Mouse (Mus musculus) T-helper 2 cell (primary cell): ENCODE data around the gene Zmynd15.

Experiments
- in situ Hi-C: fragments of 300-600 bp; cut with MboI, MseI; formaldehyde crosslinking; loops from one replicate; pipeline ENCODE4 v1.15.1; 2025; ENCODE audit warnings: high pct_unique_total_duplicates

Zmynd15 gene

DNA sequence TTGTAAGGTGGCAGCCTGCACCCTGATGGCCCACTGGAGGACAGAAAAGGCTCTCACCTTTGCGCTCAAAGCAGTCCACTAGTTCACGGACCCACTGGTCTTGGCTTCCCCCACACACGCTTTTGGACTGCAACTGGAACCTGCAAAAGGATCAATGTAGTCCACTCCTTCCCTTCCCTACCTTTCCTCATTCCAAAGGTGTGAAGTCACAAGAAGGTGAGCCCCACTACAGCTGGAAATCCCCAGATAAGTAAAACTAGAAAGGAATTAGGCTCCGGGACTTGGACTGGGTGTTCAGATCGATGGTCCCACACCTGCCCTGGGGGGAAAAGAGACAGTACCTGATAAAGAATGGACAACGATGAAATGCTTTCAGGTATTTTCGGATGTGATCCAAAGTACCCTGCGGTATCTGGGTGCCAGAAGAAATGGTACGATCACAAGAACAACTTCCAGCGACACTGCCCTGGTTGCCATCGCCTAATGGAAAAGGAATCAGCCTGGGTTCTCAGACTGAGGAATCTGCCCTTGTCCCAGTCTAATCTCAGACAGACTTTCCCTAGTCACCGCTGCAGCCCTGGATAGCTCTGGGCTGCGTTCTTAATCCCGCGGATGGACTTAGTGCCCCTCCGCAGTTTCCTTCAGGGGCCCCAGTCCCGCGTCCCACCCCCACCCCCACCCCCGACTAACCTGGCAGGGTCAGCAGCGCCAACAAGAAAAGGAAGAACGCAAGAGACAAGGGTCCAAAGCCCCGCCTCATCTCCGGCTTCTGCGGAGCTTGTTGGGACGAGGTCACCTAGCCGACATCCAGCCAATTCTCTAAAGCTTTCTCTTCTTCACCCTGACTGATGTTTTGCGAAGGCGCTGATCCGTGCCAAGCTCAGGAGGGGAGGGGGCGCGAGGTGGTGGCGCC lies at the start of gene Zmynd15:
Zmynd15 (plus strand) TSS at position 746 of the 913 bp plus-strand sequence.
- in situ Hi-C loops: no loop called here

DNA sequence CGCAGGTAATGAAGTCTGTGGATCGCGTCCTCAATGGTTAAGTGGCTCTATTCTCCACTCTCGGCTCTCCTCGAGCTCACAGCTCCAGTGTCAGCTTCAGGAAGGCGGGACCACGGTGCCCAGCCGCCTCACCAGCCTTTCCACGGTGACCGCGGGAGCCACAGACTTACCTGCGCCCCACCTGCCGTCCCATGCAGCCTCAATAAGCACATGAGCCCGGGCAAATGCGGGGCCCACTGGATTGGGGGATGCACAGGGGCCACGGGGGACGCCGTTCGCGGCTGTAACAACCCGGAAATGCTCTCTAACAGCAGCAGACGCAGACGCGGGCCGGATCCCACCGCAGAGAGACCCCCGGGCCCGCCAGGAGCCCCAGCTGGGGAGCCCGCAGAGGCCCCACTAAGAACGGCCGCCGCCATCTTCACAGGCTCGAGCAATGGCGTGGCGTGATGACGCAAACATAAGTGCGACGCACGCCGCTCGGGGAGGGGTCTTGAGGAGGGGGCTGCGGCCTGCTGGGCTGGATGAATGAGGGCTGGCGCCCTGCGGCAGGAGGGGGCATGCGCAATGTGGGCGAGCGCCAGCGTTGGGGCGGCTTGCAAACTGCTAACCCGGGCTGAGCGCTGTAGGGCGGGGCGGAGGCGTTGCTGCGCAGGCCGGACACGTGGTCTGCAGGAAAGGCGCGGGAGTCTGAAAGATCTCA lies 49.5 kb upstream of the Zmynd15 start, which contains the start of gene Pelp1:
Pelp1 (minus strand) TSS at position 438 of the 703 bp plus-strand sequence.
- in situ Hi-C loops: loop anchor here (5.0 kb wide), 2 partner anchors 98 to 198 kb away; partner anchors contain the start of gene Tm4sf5

DNA sequence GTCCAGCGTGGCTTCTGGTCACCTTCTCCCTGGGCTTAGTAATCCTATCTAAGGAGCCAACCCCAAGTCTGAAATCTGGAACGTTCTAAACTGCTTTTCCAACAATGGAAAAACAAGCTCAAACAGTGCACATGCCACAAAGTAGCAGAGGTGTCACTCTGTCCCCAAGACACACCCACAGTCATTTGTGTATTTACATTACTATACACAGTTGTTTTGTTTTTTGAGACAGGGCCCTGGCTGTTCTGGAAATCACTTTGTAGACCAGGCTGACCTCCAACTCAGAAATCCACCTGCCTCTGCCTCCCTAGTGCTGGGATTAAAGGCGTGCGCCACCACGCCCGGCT lies 49.0 kb upstream of the Zmynd15 start:
- in situ Hi-C loops: loop anchor here (5.0 kb wide), 2 partner anchors 97 to 197 kb away; partner anchors contain the start of gene Tm4sf5

DNA sequence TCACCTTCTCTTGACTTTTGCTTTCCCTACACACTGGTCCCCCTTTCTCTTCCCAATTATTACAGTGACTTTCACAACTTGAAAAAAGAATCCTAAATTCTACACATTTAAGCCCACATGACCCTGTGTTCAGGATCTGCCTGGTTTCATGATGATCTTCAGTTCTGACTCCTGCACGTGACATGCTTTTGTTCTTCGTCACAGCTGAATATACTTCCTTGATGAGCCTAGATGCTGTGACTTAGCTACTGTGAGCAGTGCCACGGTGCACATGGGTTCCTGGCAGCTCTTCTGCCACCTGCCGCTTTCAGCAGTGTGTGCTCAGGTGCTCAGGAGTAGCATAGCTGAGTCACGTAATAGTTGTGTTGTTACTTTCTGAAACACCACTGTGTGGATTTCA lies 46.6 kb upstream of the Zmynd15 start:
- in situ Hi-C loops: loop anchor here (5.0 kb wide), 2 partner anchors 95 to 195 kb away; partner anchors contain the start of gene Tm4sf5

DNA sequence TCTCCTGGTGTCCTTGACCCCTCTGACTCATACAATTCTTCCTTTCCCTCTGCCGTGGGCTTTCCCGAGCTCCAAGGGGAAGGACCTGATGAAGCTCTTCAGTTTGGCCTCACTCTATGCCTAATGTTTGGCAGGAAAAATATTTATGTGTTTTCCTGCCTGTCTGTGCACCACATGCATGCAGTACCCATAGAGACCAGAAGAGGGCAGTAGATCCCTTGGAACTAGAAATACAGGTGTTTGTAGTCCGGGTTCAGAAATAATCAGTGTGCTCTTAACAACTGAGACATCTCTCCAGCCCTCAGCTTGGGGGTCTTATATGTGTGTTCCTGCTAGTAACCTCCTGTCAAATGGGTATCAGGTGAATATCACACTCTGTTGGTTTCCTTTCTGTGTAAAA lies 45.3 kb upstream of the Zmynd15 start:
- in situ Hi-C loops: loop anchor here (5.0 kb wide), 2 partner anchors 93 to 193 kb away; partner anchors contain the start of gene Tm4sf5

DNA sequence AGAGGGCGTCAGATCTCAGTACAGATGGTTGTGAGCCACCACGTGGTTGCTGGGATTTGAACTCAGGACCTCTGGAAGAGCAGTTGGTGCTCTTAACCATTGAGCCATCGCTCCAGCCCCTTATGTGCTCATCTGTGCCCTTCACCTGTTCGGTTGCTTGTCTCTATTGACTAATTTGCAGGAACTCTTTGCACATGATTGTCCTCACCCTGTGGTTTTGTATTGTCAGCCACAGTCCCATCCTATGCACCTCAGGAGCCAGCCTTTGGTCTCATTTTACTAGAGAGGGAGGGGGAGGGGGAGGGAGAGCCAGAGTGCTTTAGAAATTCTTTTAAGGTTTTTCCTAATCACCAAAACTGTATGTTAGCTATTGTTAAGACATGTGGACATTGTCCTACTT lies 41.0 kb upstream of the Zmynd15 start:
- in situ Hi-C loops: no loop called here

DNA sequence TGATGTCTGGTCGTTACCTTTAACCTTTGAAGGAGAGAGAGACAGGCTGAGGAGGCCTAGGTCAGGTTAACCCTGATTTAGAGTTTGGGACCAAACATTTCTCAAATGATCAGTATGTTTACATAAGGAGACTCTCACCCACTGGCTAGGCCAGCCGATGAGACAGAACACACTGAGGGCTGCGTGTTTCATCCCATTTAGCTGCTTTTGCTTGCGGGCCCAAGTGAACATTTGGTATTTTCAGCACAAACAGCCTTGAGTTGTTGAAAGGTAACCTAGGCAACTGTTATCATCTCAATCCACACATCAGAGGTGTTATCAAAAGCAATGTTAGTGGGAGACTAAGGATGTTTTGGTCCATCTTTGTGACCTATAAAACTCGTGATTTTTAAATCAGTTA lies 39.7 kb upstream of the Zmynd15 start:
- in situ Hi-C loops: no loop called here

DNA sequence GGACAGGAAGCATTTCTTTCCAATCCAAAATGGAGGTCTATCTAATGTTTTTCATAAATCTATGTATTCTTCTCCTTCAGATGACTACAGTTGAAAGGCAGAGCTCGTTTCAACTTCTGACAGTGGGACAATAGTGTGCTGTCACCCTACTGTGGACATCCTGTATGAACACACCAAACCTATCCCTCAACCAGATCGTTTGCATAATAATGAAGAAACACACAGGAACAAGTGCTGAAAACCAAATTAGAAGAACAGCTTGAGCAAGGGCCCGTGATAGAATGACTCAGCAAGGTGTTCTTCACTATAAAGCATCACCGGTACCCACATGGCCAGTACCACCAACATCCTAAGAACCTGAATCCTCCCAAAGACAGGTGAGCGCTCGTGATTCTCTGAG lies 32.6 kb upstream of the Zmynd15 start:
- in situ Hi-C loops: loop anchor here (5.0 kb wide), 1 partner anchor 336 kb away; the partner anchor contains the start of gene Zfp3

DNA sequence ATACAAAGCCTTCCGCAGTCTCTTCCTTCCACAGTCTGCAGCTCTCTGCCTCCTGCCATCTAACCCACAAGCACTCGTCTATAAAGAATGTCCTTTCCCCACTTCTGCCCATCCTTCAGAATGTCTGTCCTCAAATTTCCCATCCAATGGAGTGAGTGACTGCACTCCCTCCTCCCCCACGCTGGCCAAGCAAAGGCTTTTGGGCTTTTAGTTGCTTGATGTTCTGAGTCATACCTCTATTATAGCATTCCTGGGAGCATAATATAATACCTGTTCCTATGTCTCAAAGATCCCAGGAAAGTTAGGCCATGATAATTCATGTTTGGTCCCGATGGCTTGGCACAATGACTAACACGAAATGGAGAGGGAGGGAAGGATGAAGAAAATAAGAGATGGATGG lies 27.7 kb upstream of the Zmynd15 start:
- in situ Hi-C loops: loop anchor here (5.0 kb wide), 1 partner anchor 71 kb away; no protein-coding TSS in a partner anchor

DNA sequence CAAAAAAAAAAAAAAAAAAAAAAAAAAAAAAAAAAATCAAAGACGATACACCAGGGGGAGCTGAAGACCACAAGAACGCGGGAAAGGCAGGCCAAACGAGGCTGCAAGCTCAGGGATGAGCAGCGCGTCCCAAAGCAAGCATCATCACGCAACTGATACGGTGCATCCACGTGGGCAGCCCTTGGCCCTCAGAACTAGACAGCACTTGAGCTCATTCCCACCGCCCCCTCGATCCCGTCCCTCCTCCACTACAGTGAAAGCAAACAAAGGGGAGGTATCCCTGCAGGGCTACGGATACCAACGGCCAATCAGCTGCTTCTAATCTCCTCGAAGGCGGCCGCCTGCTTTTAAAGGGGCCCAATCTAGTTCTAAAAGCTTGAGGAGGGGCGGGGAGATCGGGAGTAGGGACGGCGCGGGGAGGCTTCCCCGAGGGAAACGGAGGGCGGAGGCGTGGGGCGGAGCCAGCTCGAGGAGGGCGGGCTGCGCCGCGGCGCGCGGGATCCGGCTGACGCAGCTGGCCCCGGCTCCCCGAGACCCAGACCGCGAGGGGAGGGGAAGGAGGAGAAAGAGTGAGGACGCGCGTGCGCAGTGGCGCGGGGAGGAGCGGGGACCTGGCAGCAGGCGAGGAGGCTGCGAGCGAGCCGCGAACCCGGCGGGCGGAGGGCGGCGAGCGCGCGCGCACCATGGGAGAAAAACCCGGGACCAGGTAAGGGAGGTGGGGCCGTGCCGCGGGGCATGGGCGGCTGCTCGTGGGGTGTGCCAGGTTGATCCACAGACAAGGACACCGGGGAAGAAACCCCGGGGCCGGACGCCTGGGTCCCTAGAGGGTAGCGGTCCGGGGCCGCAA lies 27.0 kb upstream of the Zmynd15 start, which contains the start of gene Arrb2:
Arrb2 (plus strand) TSS at position 588 of the 847 bp plus-strand sequence.
- in situ Hi-C loops: loop anchor here (5.0 kb wide), 1 partner anchor 70 kb away; no protein-coding TSS in a partner anchor

DNA sequence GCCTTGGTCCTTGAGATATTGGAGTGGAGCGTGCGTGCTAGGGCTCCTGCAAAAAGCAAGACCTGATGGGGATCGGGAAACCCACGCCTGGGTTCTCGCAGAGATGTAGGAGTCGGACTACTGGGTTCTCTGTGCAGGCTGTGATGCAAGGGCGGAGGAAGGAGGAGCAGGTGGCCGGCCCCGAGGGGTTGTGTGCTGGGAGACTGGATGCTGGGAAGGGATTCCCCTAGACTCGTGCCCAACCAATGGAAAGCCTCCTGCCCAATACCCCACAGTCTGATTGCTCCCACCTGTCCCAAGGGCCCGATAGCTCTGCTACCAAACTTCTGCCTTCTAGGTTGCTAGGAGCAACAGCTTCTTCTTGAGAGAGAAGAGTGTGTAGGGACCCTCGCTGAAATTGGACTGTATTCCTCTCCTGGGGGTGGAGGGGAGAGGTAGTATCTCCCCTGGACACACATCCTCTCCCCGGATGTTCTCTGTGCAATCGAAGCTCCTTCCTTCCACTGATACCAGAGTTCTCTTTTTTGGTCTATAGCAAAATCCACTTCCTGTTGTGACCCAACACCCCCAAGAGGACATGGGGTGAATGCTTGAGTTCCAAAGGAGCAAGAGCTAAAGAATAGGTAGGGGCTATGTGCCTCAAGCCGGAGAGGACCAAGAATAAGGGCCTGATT lies 26.2 kb upstream of the Zmynd15 start:
- in situ Hi-C loops: loop anchor here (5.0 kb wide), 1 partner anchor 69 kb away; no protein-coding TSS in a partner anchor

DNA sequence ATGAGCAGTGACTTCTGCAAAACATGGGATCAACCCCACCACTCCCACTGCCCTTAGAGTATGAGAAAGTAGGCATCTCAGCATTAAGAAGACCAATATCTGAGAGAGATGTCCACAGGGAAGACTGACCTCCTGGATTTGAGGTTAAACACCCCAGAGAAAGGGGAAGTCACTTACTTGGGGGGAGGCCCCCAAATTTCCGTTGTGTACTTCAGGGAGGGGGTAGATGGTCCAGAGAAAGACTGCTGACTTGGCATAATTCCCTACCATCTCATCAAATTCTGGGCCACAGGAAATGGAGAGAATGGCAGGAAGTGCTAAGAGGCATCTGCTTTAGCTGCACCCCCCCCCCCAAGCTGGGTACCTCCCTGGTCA lies 25.7 kb upstream of the Zmynd15 start:
- in situ Hi-C loops: loop anchor here (5.0 kb wide), 1 partner anchor 69 kb away; no protein-coding TSS in a partner anchor

DNA sequence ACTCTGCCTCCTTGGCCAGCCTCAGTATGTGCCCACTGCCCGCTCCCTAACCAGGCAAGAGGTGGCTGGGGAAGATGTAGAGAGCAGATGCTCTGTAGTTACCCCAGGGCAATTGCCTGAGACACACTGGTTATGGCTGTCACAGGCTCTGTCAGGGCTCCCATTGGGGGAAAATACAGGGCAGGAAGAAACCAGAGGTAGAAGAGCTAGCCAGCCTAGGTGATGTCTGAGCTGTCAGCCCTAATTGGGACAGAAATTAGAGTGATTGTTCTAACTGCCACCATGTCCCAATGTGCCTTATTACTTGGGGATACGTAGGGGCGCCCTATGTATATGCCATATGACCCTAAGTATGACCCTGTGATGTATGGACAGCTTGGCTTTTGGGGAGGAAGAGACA lies 25.3 kb upstream of the Zmynd15 start:
- in situ Hi-C loops: loop anchor here (5.0 kb wide), 1 partner anchor 68 kb away; no protein-coding TSS in a partner anchor

DNA sequence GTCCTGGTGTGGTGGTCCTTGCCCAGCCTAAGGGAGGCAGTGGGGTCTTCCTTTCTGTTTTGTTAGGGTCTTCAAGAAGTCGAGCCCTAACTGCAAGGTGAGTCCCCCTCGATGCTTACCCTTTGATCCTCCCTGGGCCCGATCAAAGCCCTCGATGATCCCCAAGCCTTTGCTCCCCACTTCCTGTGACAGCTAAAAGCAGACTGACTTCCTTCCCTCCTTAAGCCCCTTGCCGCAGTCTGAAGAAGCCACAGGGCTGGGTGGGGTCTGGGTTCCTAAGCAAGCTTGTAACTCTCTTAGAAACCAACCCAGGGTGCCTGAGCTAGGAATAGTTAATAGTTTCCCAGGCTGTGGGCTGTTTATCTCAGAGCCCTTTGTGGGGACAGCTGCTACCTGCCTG lies 23.8 kb upstream of the Zmynd15 start:
- in situ Hi-C loops: no loop called here

DNA sequence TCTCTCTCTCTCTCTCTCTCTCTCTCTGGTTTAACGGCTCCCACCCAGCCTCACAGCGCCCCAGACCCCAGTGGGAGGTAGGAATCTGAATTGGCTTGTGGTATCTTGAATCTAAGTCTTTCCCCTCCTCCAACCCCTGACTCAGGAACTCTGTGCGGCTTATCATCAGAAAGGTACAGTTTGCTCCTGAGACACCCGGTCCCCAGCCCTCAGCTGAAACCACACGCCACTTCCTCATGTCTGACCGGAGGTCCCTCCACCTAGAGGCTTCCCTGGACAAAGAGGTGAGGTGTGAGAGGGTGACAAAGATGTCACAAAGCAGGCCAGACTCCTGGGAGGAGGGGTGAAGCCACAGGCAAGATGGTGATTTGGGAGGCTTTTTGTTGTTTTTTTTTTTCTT lies 21.8 kb upstream of the Zmynd15 start:
- in situ Hi-C loops: no loop called here

DNA sequence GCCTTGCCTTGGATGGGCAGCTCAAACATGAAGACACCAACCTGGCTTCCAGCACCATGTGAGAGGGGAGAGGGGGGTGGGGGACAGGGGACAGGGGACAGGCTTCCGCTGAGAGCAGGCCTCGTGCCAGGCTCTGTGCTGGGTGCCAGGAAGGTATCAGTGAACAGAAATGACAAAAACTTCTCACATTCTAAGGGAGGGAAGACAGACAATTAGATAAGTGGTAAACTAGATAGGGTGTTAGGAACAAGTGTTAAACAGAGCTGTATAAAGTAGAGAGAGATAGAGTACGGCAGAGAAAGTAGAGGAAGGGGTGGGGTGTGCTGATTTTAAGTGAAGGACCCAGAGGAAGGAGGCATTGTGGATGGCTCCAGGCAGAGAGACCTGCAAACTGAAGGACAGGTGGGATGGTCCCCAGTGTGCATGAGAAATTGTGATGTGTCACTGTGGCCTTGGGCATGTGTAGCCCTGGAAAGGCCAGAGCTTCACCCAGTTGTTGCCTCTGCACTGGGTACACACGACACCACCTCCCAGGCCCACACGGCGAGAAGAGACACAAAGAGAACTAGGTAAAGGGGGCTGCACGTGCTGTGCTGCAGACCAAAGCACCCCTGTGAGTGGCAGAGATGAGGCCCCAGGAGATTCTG lies 20.4 kb upstream of the Zmynd15 start:
- in situ Hi-C loops: no loop called here

DNA sequence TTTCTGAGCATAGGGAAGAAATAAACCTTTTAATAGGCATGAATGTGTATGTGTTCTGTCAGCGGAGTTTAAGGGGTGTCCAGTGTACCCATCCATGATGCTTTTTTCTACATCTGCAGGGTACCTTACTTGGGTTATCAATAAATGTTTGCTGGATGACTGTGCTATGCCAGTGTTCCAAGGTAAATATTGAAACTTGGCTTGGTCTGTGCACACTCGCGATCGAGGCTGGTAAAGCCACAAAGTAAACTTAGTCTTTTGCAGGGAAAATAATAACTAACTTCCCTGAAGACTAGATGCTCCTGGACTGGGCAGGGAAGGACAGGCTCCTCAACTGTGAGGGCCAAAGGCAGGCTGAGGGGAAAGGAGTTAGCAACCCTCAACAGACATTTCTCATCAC lies 18.6 kb upstream of the Zmynd15 start:
- in situ Hi-C loops: no loop called here

DNA sequence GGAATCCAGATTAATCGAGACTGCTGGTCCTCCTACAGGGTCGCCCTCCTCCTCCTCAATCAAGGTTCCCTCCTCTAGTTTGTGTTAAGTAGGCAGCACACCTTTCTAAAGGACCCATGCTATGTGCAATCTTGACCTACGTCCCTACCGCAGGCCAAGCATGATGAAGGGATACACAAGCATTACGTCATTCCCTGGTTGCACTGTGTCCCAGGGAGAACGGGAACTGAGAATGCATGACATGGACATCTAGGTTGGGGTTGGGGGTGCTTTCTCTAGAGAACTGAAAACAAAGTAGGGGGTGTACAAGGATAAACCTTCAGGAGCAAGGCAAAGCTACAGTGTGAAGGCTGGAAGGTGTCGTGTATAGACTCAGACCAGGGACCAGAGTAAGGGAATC lies 17.4 kb upstream of the Zmynd15 start:
- in situ Hi-C loops: no loop called here

DNA sequence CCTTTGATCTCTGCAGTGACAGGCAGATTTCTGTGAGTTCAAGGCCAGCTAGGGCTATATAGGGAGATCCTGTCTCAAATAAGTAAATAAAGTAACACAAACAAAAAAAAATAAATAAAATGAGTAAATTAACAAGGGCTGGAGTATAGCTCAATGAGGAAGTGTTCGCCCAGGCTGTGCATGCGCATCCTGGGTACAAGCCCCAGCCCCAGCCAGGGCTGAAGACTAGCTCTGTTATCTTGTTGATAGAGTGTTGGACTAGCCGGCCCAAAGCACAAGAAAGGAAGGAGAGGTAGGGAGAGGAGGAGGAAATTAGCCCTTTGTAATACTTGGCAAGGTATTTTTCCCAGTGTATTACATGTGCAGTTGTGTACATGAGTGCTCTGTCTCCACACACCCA lies 15.3 kb upstream of the Zmynd15 start:
- in situ Hi-C loops: no loop called here

DNA sequence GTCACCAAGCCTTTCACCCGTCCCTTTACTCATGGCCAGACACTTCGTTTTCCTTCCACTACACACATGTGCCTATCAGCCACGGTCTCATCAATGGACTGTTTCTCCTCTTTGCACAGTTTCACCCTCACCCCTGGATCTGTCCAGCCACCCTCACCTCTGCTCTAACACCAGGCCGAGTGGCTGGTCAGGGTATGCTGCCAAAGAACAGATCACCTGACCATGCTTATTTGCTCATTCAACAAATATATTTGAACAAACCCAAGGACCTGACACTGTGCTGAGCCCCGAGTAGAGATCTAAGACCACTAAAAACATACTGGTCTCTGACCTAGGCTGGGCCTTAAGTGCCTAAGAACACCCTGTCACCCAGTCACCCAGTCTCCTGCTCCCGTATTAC lies 14.6 kb upstream of the Zmynd15 start:
- in situ Hi-C loops: no loop called here
